Mouse (Mus musculus) neutrophil, adult 83 days (primary cell): Measurements from ENCODE around the gene Pim3. TPM values are rescaled to one million over a fixed set of nuclear protein-coding genes. Genes with fewer than 3 reads are reported as not detected.

Experiments used
- total RNA-seq, 2 experiments: library from RNA; stranded (reverse); gene quantifications; one replicate each; pipeline ENCODE4 v1.2.4; 2023

Gene Pim3
- 10 to 100 TPM; 19.9 to 21.9 TPM for total RNA-seq

DNA sequence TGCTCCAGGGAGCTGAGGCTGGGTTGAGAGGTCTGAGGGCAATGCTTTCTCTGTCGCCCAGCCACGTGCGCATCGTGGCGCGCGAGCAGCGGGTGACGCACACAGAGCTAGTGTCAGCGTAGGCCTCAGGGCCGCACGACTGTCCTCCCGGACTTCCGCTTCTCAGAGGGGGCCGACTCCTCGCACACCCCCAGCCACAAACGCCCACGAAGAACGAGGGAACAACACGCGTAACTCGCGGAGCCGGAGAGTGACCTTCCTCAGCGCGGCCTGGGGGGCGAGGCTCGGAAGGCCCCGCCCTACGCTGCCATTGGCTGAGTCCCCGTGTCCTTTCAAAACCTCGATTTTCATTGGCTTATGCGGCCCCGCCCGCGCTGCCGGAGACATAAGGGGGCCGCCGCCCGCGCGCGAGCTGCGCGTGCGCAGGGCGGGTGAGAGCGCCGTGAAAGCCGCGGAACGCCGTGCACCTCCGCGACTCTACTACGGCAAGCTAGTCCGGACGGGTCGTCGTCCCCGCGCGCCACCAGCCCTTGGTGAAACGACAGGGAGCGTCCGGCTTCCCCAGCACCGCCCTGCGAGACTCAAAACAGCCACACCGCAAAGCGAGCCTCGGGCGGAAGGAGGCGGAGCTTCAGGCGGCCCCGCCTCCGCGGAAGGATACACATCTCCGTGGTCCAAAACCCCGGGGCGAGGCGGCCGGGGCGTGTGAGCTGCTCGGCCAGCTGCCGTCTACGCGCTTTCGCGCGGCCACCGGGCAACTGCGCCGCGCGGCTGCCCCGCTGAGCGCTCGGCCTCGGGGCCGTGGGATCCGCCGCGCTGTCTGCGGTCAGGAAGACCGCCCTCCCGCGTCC is at the start of gene Pim3:
TSS of gene Pim3 (plus strand) at position 415 of the 851 bp plus-strand sequence.

GRCm38 (mm10) chr15:88819026-88819905 is 42.7 kb upstream of the Pim3 start, which contains the start of the genes Alg12 and Creld2:
Alg12 (minus strand) TSS chr15:88819318.
Creld2 (plus strand) TSS chr15:88819646.

Other genes with a start within 250 kb of the Pim3 start
- gene Brd1, start 128.0 kb upstream of the Pim3 start, total RNA-seq: 10 to 100 TPM; 56.3 to 61.6 TPM
- 10 to 100 TPM; 21.1 to 23.7 TPM for gene Zbed4, start 110.5 kb upstream of the Pim3 start, total RNA-seq
- gene Alg12, start 42.9 kb upstream of the Pim3 start, total RNA-seq: 10 to 100 TPM in 1 of 2 experiments, 1 to 10 TPM in 1; 8.7 to 10.3 TPM
- 10 to 100 TPM; 21.5 to 22.7 TPM for gene Creld2, start 42.5 kb upstream of the Pim3 start, total RNA-seq
- not detected for gene Ttll8, start 92.2 kb downstream of the Pim3 start, total RNA-seq
- not detected for gene Mlc1, start 116.8 kb downstream of the Pim3 start, total RNA-seq
- gene Mov10l1, start 120.7 kb downstream of the Pim3 start, total RNA-seq: not detected
- under 1 TPM in 1 of 2 experiments, not detected in 1; 0.15 TPM for gene Panx2, start 197.5 kb downstream of the Pim3 start, total RNA-seq
- 10 to 100 TPM; 48.1 to 49.6 TPM for gene Trabd, start 212.9 kb downstream of the Pim3 start, total RNA-seq
- 10 to 100 TPM; 21.6 to 26.8 TPM for gene Selenoo, start 226.9 kb downstream of the Pim3 start, total RNA-seq